Mouse (Mus musculus): ENCODE data around the gene Elmod3. TPM values are rescaled to one million over a fixed set of nuclear protein-coding genes. Genes with fewer than 3 reads are reported as not detected.
A peak's percentile ranks its signal among the peaks of the same experiment; 100 is the strongest.

Elmod3 gene
- polyA plus RNA-seq, 2 experiments: 2.9 to 4.9 TPM

GRCm38 (mm10) chr6:72630961-72631360 lies 32.7 kb upstream of the Elmod3 start:
- DNase-seq (ENCODE audit: low read depth in 3 of 3, low spot score in 3 of 3) (no peak), ATAC-seq (ENCODE audit: insufficient read depth) (no peak)
- Histone ChIP-seq H3K27me3 (ENCODE audit: control insufficient read depth, insufficient read depth, low read length) (no peaks in the 10 kb centered on the region), H3K27ac (no peak overlapping the region), H3K4me1 (replicated peaks; ENCODE audit: control insufficient read depth in 2 of 2, insufficient read depth in 2 of 2, low read length in 1 of 2) (0 out of 4 replicates have a peak, but pooled peaks cover 0 to 1% of the 10 kb centered on the region in 2 experiments), H3K9me3 (ENCODE audit: control insufficient read depth, low read length) (no peaks in the 10 kb centered on the region), H3K4me3 (ENCODE audit: insufficient read depth in 1 of 2, low read depth in 2 of 2, low read length in 2 of 2) (no peak overlapping the region), H3K9ac (replicated peaks) (no peak overlapping the region), H3K36me3 (replicated peaks; ENCODE audit: control insufficient read depth, insufficient read depth, low read depth) (no peaks in the 10 kb centered on the region), H3K4me2 (ENCODE audit: low read depth) (no peak overlapping the region)
- WGBS (ENCODE audit: insufficient replicate concordance): 76% methylated on average over 14 of the region's 14 CpGs
- no peak for TF ChIP-seq EP300 (IDR thresholded peaks at IDR 0.05; ENCODE audit: low read depth)
- TF ChIP-seq CTCF (IDR thresholded peaks at IDR 0.05; ENCODE audit: low read depth): no peak

- H3K9ac ChIP-seq (replicated peaks): no peak overlapping the region
- H3K4me3 ChIP-seq (ENCODE audit: insufficient read depth in 1 of 2, low read depth in 2 of 2, low read length in 2 of 2): no peak overlapping the region
- no peak overlapping the region for H3K27ac ChIP-seq
- H3K27me3 ChIP-seq (ENCODE audit: control insufficient read depth, insufficient read depth, low read length): no peaks in the 10 kb centered on the region
- ATAC-seq (ENCODE audit: insufficient read depth) (0 out of 2 replicates have a peak, but pooled peaks have one; percentile 28), DNase-seq (ENCODE audit: low read depth in 3 of 3, low spot score in 3 of 3) (no peak)
- H3K4me2 ChIP-seq (ENCODE audit: low read depth): no peak overlapping the region
- H3K4me1 ChIP-seq (replicated peaks; ENCODE audit: control insufficient read depth in 2 of 2, insufficient read depth in 2 of 2, low read length in 1 of 2): no peaks in the 10 kb centered on the region
- TF ChIP-seq CTCF (IDR thresholded peaks at IDR 0.05; ENCODE audit: low read depth) (no peak), EP300 (IDR thresholded peaks at IDR 0.05; ENCODE audit: low read depth) (no peak)
- no peaks in the 10 kb centered on the region for H3K36me3 ChIP-seq (replicated peaks; ENCODE audit: control insufficient read depth, insufficient read depth, low read depth)
- no peaks in the 10 kb centered on the region for H3K9me3 ChIP-seq (ENCODE audit: control insufficient read depth, low read length)
- WGBS (ENCODE audit: insufficient replicate concordance): 64% methylated on average over 2 of the region's 2 CpGs
Measured at GRCm38 (mm10) chr6:72630370-72630769, 32.2 kb upstream of the Elmod3 start.

DNA sequence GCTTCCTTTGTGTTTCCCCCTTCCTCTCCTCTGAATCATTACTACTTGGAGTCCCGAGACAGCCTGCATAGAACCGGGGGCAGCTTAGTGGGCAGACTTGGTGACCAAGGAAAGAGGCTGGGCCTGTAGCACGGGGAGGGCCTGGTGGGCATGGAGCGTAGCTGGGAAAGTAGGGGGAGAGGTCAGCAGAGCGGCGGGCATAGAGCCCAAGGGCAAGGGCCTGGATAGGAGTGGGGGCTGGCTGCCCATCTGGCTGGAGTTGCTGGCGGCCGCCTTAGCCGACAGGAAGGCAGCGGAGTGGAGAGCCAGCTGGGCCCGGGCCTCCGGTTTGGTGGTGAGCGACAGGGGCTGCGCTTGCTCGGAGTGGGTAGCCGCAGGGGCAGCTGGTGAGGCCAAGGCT lies 29.1 kb upstream of the Elmod3 start:
- ATAC-seq (ENCODE audit: insufficient read depth) (no peak), DNase-seq (ENCODE audit: low read depth in 3 of 3, low spot score in 3 of 3) (no peak)
- no peak overlapping the region for H3K9ac ChIP-seq (replicated peaks)
- H3K27ac ChIP-seq: no peak overlapping the region
- H3K4me2 ChIP-seq (ENCODE audit: low read depth): no peak overlapping the region
- no peaks in the 10 kb centered on the region for H3K27me3 ChIP-seq (ENCODE audit: control insufficient read depth, insufficient read depth, low read length)
- WGBS (ENCODE audit: insufficient replicate concordance): 75% methylated on average over 16 of the region's 16 CpGs
- TF ChIP-seq CTCF (IDR thresholded peaks at IDR 0.05; ENCODE audit: low read depth): no peak
- TF ChIP-seq EP300 (IDR thresholded peaks at IDR 0.05; ENCODE audit: low read depth): no peak
- no peaks in the 10 kb centered on the region for H3K9me3 ChIP-seq (ENCODE audit: control insufficient read depth, low read length)
- no peaks in the 10 kb centered on the region for H3K4me1 ChIP-seq (replicated peaks; ENCODE audit: control insufficient read depth in 2 of 2, insufficient read depth in 2 of 2, low read length in 1 of 2)
- H3K4me3 ChIP-seq (ENCODE audit: insufficient read depth in 1 of 2, low read depth in 2 of 2, low read length in 2 of 2): no peak overlapping the region
- H3K36me3 ChIP-seq (replicated peaks; ENCODE audit: control insufficient read depth, insufficient read depth, low read depth): no peaks in the 10 kb centered on the region

GRCm38 (mm10) chr6:72626391-72626790 lies 28.2 kb upstream of the Elmod3 start:
- H3K4me3 ChIP-seq (ENCODE audit: insufficient read depth in 1 of 2, low read depth in 2 of 2, low read length in 2 of 2): no peak overlapping the region
- no peaks in the 10 kb centered on the region; a peak in 1 of 4 replicates for H3K4me1 ChIP-seq (replicated peaks; ENCODE audit: control insufficient read depth in 2 of 2, insufficient read depth in 2 of 2, low read length in 1 of 2)
- ATAC-seq (ENCODE audit: insufficient read depth): no peak
- H3K4me2 ChIP-seq (ENCODE audit: low read depth): no peak overlapping the region
- no peaks in the 10 kb centered on the region for H3K36me3 ChIP-seq (replicated peaks; ENCODE audit: control insufficient read depth, insufficient read depth, low read depth)
- no peak overlapping the region for H3K9ac ChIP-seq (replicated peaks)
- WGBS (ENCODE audit: insufficient replicate concordance): 68% methylated on average over 7 of the region's 7 CpGs
- DNase-seq (ENCODE audit: low read depth in 3 of 3, low spot score in 3 of 3): no peak
- H3K27me3 ChIP-seq (ENCODE audit: control insufficient read depth, insufficient read depth, low read length): no peaks in the 10 kb centered on the region
- H3K27ac ChIP-seq: no peak overlapping the region
- TF ChIP-seq CTCF (IDR thresholded peaks at IDR 0.05; ENCODE audit: low read depth): no peak
- H3K9me3 ChIP-seq (ENCODE audit: control insufficient read depth, low read length): no peaks in the 10 kb centered on the region

- no peak overlapping the region for H3K27ac ChIP-seq
- no peaks in the 10 kb centered on the region for H3K9me3 ChIP-seq (ENCODE audit: control insufficient read depth, low read length)
- DNase-seq (ENCODE audit: low read depth in 3 of 3, low spot score in 3 of 3): no peak
Measured at GRCm38 (mm10) chr6:72623661-72624402, 25.6 kb upstream of the Elmod3 start.

More at GRCm38 (mm10) chr6:72623661-72624402, 25.6 kb upstream of the Elmod3 start:
- Histone ChIP-seq H3K4me3 (ENCODE audit: insufficient read depth in 1 of 2, low read depth in 2 of 2, low read length in 2 of 2) (no peak overlapping the region), H3K36me3 (replicated peaks; ENCODE audit: control insufficient read depth, insufficient read depth, low read depth) (no peaks in the 10 kb centered on the region), H3K4me1 (replicated peaks; ENCODE audit: control insufficient read depth in 2 of 2, insufficient read depth in 2 of 2, low read length in 1 of 2) (peaks cover 0 to 13% of the 10 kb centered on the region in 2 experiments; a peak in 2 of 4 replicates), H3K27me3 (ENCODE audit: control insufficient read depth, insufficient read depth, low read length) (no peaks in the 10 kb centered on the region), H3K4me2 (ENCODE audit: low read depth) (no peak overlapping the region), H3K9ac (replicated peaks) (no peak overlapping the region)
- ATAC-seq (ENCODE audit: insufficient read depth): no peak
- TF ChIP-seq CTCF (IDR thresholded peaks at IDR 0.05; ENCODE audit: low read depth) (no peak), EP300 (IDR thresholded peaks at IDR 0.05; ENCODE audit: low read depth) (no peak)
- WGBS (ENCODE audit: insufficient replicate concordance): 61% methylated on average over 8 of the region's 8 CpGs

Measured in liver, embryonic 14.5 days (tissue).